Mouse (Mus musculus) cerebellum, adult 9-10 months (tissue): ENCODE measurements around the gene Lifr.

ENCODE experiments used
- DNase-seq: peaks from one replicate; pipeline ENCODE4 v3.0.0; 2022

Lifr gene

DNA sequence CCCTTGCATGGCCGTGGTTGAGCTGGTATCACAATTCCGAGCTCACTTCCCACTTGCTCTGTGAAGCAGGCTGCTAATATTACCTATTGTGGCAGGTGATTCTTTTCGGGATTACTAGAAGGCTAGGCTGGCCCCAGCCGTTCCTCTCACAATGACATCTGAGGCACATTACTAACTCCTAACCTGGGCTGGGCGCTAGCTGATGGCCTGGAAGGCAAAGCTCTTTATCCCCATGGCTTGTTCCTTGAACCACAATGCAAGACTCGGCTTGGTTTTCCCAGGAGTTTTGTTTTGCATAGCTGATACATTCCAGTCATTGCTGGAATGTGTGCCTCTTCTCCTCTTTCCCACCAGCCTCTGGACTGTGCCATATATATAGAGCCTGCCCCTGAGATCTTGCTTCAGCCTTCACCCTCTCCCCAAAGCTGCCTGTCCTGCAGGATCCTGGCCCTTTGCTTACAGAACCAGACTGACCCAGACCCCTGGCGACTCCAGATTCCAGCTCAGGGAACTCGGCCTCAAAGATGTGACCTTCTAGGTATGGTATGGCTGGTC, at the start of gene Lifr:
Lifr (plus strand) TSS at position 404 of the 555 bp plus-strand sequence.
- no peak for DNase-seq

- no peak for DNase-seq
Observed at GRCm38 (mm10) chr15:7044081-7044749, 46.2 kb upstream of the Lifr start.

DNA sequence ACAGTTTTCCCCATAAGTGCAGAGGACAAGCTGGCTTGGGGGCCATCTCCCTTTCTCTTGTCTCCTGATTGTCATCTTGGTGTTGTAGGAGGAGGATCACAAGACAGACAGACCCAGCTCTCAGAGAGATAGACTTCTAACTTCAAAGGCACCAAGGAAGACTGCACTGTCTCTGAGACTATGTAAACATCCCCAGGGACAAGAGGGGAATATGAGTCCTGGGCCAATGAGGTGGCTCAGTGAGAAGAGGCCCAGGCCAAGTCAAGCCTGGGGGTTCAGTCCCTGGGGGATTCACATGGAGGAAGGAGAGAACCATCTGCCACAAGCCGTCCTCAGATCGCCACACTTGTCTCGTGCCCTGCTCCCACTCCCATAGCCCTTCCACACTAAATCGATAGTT, 45.4 kb upstream of the Lifr start:
- no peak for DNase-seq

GRCm38 (mm10) chr15:7047931-7048330, 42.5 kb upstream of the Lifr start:
- no peak for DNase-seq

- no peak for DNase-seq
Observed at GRCm38 (mm10) chr15:7048916-7049315, 41.5 kb upstream of the Lifr start.

DNA sequence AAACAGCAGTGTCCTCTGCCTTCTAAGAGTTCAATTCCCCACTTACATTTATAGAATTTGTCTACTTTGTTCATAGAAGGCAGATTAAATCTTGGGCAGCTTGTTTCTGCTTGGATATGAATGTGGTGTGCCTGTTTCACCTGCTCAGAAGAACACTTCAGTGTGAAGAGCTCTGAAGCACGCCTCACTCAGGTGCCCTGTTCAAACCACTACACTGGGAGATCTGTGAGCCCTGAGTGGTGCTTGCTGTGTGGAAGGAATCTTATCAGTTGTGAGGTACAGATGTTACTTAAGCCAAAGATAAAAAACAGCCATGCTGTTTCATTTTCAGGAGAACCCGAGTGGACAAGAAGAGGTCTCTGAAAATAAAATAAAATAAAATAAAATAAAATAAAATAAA, 38.7 kb upstream of the Lifr start:
- DNase-seq, result no peak

- DNase-seq, result no peak
Observed at GRCm38 (mm10) chr15:7052117-7052516, 38.3 kb upstream of the Lifr start.

DNA sequence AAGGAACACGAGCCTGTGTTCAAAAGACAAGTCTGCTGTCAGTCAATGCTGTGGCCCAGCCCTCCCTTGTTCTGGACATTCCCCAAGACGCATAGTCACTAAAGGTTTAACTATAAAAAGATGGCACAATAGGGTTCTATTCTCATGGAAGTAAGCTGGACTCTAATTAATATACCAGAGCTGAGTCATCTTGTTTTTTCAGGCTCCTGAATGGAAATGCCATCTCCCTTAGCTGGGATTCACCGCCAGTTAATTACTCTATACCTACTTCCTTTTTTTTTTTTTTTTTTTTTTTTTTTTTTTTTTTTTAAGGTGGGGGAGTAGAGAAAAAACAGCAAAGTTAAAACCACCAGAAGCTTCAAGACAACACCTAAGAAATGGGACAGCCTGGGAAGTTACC, 33.6 kb upstream of the Lifr start:
- DNase-seq, result no peak

DNA sequence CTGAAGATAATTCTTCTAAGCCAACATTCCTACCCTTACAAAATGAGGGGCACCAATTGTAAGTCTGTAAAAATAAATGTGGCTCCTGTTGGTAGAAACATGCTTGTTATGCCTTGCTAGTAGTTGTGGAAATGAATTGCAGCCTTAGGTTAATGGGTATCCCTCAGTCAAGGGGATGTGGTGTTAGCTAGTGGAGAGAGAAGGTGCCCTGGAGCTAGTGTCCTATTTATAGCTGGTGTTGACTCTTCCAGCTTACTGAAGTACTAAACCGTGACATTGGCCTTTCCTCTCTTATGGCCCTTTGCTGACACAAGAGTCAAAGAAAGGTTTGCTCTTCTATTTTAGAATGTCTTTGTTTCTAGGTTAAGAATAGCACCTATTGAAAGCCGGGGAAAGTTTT, 29.9 kb upstream of the Lifr start:
- no peak for DNase-seq

- no peak for DNase-seq
Observed at GRCm38 (mm10) chr15:7061995-7062697, 28.3 kb upstream of the Lifr start.

DNA sequence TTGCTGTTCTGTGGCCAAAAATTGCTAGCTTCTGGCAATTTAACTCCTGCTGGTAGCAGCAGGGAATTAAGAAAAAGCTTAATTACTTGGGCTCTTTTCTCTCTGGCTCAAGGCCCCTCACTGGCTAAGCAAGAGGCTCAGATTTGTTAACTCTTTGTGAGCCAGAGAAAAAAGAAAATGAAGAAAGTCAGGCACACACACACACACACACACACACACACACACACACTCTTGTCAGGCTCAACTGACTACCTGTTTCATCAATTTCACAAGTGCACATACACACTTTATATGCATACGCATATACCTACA, 27.8 kb upstream of the Lifr start:
- DNase-seq, result no peak

DNA sequence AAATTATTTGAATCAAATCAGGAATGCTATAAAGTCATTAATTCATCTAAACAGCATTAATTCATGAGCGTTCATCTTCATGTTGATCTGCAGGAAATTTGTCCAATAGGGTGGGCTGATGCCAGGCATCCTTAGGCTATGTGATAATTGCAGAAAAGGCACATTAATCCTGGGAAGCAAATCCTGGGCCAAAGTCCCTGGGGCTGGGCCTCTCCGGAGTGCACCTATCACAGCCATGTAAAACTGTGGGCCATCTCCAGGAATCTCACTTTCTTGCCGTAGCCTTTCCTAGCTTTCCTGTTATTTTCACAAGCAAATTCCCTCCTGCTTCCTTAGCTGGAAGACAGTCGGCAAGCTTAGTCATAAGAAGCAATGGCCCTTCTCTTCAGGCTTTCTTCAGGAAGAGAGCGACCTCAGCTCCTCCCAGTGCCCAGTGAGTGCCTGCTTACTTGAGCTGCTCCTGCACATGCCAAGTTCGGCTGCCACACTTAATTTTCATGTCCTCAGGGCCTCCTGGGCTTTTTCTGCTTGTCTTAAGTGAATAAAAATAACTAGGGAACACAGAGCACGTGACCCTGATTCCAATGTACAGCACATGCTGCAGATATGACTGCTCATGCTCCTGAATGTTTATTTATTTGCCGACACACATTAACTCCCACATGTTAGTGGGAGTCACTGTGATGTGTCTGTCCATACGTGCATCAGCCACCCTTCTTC, 26.7 kb upstream of the Lifr start:
- DNase-seq, result no peak

DNA sequence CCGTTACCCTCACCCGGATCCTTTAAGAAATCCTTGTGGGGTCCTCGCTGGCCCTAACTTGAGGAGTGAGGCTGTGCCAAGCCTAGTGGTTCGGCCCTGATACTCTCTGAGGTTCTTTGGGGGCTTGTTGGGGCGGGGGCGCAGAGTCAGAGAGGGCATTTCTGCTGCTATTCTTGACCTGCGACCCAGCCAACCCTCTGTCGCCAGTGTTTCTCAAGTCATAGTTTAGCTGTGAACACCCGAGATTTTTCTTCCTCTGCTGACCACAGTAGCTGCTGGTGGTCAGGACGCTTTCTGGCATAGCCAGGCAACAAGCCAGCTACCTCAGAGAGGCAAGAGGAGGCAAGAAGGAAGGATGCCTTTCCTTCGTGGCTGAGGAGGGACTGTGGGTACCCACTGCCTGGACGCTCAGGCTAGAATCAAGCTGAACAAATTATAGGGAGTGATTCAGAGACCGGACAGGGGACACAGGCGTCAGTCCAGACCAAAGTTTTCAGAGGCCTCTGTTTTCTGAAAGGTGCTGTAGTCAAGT, 25.4 kb upstream of the Lifr start:
- no peak for DNase-seq

DNA sequence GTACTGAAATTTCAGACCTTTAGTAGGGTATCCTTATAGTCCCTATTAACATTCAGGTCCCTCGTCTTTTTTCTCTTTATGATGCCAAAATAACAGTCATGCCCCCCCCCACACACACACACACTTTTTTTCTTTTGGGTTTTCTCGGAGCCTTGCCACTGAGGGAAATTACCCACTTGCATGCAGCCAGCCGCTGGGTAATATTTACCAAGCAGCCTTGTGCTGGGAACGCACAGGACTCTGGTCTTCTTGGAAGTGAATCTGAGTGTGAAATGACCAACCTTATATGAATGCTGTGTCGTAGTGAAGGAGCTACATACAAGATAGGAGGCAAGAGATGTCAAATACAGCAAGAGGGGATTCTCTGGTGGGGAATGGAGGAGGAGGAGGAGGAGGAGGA, 24.8 kb upstream of the Lifr start:
- no peak for DNase-seq

GRCm38 (mm10) chr15:7066752-7067151, 23.7 kb upstream of the Lifr start:
- DNase-seq, result no peak

- DNase-seq, result no peak
Observed at GRCm38 (mm10) chr15:7069374-7069773, 21.0 kb upstream of the Lifr start.

- no peak for DNase-seq
Observed at GRCm38 (mm10) chr15:7070199-7070794, 20.1 kb upstream of the Lifr start.

- DNase-seq, result no peak
Observed at GRCm38 (mm10) chr15:7073269-7073668, 17.1 kb upstream of the Lifr start.

DNA sequence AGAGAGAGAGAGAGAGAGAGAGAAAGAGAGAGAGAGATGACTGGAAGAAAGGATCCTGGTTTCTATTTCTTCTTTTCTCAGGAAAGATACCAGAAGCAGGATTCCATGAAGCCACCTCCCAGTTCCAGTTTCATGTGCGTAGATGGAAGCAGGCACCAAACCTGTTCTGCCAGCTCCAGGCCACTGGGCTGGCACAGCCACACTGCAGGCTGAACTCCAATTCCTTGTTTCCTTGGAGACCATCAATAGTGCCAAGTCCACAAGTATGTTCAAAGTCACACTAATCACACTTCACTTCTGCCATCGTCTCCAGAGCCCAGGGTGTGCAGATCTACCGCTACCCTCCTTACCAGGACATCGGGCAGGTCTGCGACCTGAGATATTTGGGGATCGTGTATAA, 15.2 kb upstream of the Lifr start:
- no peak for DNase-seq

- DNase-seq, result no peak
Observed at GRCm38 (mm10) chr15:7078356-7078755, 12.1 kb upstream of the Lifr start.

DNA sequence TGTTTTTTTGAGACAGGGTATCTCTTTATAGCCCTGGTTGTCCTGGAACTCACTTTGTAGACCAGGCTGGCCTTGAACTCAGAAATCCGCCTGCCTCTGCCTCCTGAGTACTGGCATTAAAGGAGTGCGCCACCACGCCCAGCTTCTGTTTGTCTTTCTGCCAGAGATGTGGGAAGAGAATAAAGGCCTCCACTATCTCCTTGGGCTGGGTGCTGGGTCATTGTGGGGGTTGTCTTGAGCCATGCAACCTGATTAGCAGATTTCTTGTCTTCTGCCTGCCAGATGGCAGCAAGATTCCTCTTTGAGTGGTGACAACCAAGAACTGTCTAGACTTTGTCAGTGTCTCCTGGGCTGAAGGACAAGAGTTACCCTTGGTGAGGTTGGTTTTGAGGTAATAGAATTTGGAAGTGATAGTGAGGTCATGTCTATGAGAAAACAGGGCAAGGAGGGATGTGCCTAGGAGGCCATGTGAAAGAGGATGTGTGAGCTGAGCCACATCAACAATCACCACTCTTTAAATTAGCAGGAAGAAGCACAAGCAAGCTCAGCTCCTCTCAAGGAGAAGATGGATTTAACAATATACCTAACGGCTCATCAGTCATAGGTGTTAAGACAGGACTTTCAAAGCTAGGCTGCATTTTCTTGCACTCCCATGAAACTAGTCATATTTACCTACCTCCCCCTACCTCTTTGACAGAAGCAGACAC, 10.6 kb upstream of the Lifr start:
- no peak for DNase-seq

DNA sequence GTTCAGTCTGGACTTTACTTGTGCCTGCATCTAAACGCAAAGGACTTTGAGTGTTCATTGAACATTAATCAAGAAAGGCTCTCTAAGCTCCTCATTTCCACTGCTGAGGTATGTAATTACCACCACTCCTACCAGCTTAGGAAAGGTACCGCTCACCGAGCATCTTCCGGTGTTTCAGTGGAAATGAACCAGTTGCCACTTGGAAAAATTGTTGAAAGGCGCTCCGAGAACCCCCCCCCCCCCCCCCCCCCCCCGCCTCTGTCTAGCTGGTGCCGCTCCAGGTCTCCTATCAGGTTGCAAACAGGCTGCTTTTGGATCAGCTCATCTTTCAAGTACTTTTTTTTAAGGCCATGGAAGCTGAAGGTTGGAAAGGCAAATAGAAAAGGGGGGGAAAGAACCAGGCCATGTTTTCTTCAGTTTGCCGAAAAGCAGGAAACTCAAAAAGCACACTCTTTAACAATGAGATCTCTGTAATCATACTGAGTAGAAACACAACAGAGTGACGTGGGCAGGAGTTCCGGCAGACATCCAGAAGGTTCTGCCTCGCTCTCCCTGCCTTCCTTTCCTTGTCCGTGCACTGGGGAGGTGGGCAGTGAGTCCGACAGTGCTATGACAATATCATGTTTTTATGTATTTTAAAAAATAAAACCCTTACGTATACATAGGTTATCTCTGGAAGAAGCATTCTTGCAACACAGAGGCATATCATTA, 9.3 kb upstream of the Lifr start:
- DNase-seq, result no peak
